Mouse (Mus musculus) neural tube, embryonic 11.5 days (tissue): ENCODE measurements around the gene Prss34. TPM values are rescaled to one million over a fixed set of nuclear protein-coding genes. Genes with fewer than 3 reads are reported as not detected.

Experiments used
- ATAC-seq: fragments of 200-750 bp; cut with Nextera tagmentation; 2 replicates; pipeline ENCODE4 v1.8.0; 2017; ENCODE audit warnings: moderate number of reproducible peaks, mild to moderate bottlenecking, moderate TSS enrichment, moderate library complexity; ENCODE audit not compliant: insufficient read depth, low FRiP score, low TSS enrichment
- DNase-seq: peaks from one replicate; pipeline ENCODE4 v3.0.0-alpha.2; 2015; ENCODE audit warnings: low spot score
- H3K27ac ChIP-seq: fragments of 300-500 bp; sonication (generic); 2 replicates; pipeline ENCODE4 v1.5.1; 2014; ENCODE audit warnings: low read depth, mild to moderate bottlenecking, low read length
- H3K27me3 ChIP-seq: fragments of 300-500 bp; sonication (generic); 2 replicates; pipeline ENCODE4 v1.6.1; 2014; ENCODE audit warnings: mild to moderate bottlenecking, low read length, mixed read lengths; ENCODE audit not compliant: control insufficient read depth, insufficient read depth
- H3K36me3 ChIP-seq: fragments of 300-500 bp; sonication (generic); 2 replicates; pipeline ENCODE4 v1.6.1; 2014; ENCODE audit warnings: mild to moderate bottlenecking, low read length, moderate library complexity, mixed read lengths; ENCODE audit not compliant: control insufficient read depth, insufficient read depth
- H3K4me1 ChIP-seq: fragments of 300-500 bp; sonication (generic); 2 replicates; pipeline ENCODE4 v1.6.1; 2014; ENCODE audit warnings: low read length, mixed read lengths; ENCODE audit not compliant: control insufficient read depth, insufficient read depth
- H3K4me2 ChIP-seq: fragments of 300-500 bp; sonication (generic); 2 replicates; pipeline ENCODE4 v1.6.1; 2014; ENCODE audit warnings: low read depth, mild to moderate bottlenecking, moderate library complexity
- H3K4me3 ChIP-seq: fragments of 300-500 bp; sonication (generic); 2 replicates; pipeline ENCODE4 v1.5.1; 2014; ENCODE audit warnings: low read depth, low read length
- H3K9ac ChIP-seq: fragments of 300-500 bp; sonication (generic); 2 replicates; pipeline ENCODE4 v1.6.1; 2014; ENCODE audit warnings: mild to moderate bottlenecking, low read length
- H3K9me3 ChIP-seq: fragments of 300-500 bp; sonication (generic); 2 replicates; pipeline ENCODE4 v1.6.1; 2016; ENCODE audit warnings: low read length; ENCODE audit not compliant: control insufficient read depth
- WGBS: fragments of 180-500 bp; shearing (Covaris S2); extraction: QIAGEN DNeasy Blood & Tissue Kit; methylation state at CpG from one replicate; pipeline ENCODE4 v1.1.7; 2014; 5-methylcytosine and 5-hydroxymethylcytosine counted together
- polyA plus RNA-seq: library from polyadenylated mRNA; unstranded; fragments of >200 nt; fragmentation: Nextera tagmentation; extraction: Ambion mirVana; gene quantifications from 2 replicates; pipeline ENCODE4 v1.2.1, GENCODE M21; 2014

Gene Prss34
- polyA plus RNA-seq, 1 experiment from 2014 or later: 0.25 TPM

GRCm38 (mm10) chr17:25270795-25271335 is 27.3 kb upstream of the Prss34 start:
- Histone ChIP-seq H3K9ac (no peak overlapping the region; the same call in 1 of the 2 replicates), H3K36me3 (peaks cover 29% of the 10 kb centered on the region), H3K4me3 (peak overlapping the region; percentile 100; the same call in 1 of the 2 replicates), H3K27me3 (no peaks in the 10 kb centered on the region), H3K27ac (no peak overlapping the region), H3K4me1 (peaks cover 20% of the 10 kb centered on the region), H3K9me3 (no peaks in the 10 kb centered on the region), H3K4me2 (peak overlapping the region; percentile 89)
- 90% methylated on average over 2 of the region's 2 CpGs for WGBS
- no peak for DNase-seq
- no peak for ATAC-seq

GRCm38 (mm10) chr17:25272326-25272725 is 25.9 kb upstream of the Prss34 start:
- Histone ChIP-seq H3K9ac (peak overlapping the region; percentile 100), H3K9me3 (no peaks in the 10 kb centered on the region), H3K27ac (no peak overlapping the region; the same call in 1 of the 2 replicates), H3K4me2 (peak overlapping the region; percentile 89), H3K4me1 (peaks cover 20% of the 10 kb centered on the region), H3K36me3 (peaks cover 16% of the 10 kb centered on the region), H3K27me3 (no peaks in the 10 kb centered on the region), H3K4me3 (peak overlapping the region; percentile 100)
- DNase-seq (no peak), ATAC-seq (no peak)
- 2% methylated on average over 10 of the region's 10 CpGs for WGBS

GRCm38 (mm10) chr17:25272951-25273705 is 25.1 kb upstream of the Prss34 start:
- H3K27ac ChIP-seq: peak overlapping the region; percentile 95
- WGBS: under 1% methylated on average over 72 of the region's 92 CpGs
- DNase-seq (peak; percentile 92), ATAC-seq (peak; percentile 91)
- peak overlapping the region; percentile 100 for H3K9ac ChIP-seq
- H3K4me2 ChIP-seq: peak overlapping the region; percentile 89
- H3K4me3 ChIP-seq: peak overlapping the region; percentile 100
- no peaks in the 10 kb centered on the region for H3K9me3 ChIP-seq
- no peaks in the 10 kb centered on the region for H3K27me3 ChIP-seq
- H3K36me3 ChIP-seq: peaks cover 9% of the 10 kb centered on the region
- H3K4me1 ChIP-seq: peaks cover 20% of the 10 kb centered on the region

DNA sequence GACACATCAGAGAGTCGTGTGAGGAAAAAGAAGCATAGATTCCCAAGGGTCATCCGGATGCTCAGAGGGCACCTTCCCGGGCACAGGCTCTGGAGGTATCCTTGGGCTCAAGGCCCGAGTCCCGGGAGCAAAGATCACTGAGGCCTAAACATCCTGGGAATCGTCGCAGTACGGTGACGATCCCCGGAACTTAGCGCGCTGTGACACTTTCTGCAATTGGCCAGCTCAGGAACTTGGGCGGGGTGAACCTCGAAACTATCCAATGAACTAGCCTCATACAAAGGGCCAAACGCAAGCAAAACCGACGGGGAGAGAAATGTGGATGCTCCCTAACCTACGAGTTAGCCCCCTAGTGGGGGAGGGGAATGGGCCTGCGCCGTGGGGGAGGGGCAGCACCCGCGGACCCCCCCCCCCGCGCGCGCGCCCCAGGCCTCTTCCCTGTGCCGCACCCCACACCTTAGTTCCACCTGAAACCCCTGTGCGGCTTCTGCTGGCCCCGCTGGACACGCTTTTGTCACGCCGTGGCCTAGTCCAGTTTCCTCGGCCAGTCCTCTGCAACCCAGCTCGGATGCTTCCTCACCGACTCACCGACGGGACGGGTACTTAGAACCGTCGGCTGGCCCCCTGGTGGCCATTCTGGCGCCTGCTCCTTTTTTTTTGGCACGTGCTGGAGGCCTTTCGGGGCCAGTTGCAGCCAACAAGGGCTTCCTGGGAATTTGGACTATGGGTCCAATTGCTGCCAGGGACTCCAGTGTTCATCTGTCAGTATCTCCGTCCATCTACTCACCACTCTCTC is 24.3 kb upstream of the Prss34 start:
- Histone ChIP-seq H3K36me3 (peaks cover 4% of the 10 kb centered on the region; the same call in 1 of the 2 replicates), H3K27ac (peak overlapping the region; percentile 95), H3K4me3 (peak overlapping the region; percentile 100), H3K9me3 (no peaks in the 10 kb centered on the region), H3K27me3 (no peaks in the 10 kb centered on the region), H3K4me1 (peaks cover 20% of the 10 kb centered on the region), H3K4me2 (peak overlapping the region; percentile 38), H3K9ac (peak overlapping the region; percentile 100)
- DNase-seq (peak; percentile 95), ATAC-seq (peak; percentile 91)
- under 1% methylated on average over 42 of the region's 45 CpGs for WGBS

- no peak for DNase-seq
- Histone ChIP-seq H3K4me2 (peak within 1 kb of the TSS; percentile 38), H3K4me1 (peaks cover 20% of the 10 kb centered on the region), H3K36me3 (no peaks in the 10 kb centered on the region), H3K27me3 (no peaks in the 10 kb centered on the region), H3K9me3 (no peaks in the 10 kb centered on the region), H3K9ac (peak within 1 kb of the TSS; percentile 100), H3K4me3 (peak within 1 kb of the TSS; percentile 100), H3K27ac (peak within 1 kb of the TSS; percentile 95)
- ATAC-seq: no peak
- 85% methylated on average over 9 of the region's 9 CpGs for WGBS
Measured at GRCm38 (mm10) chr17:25274571-25275346, 23.4 kb upstream of the Prss34 start, which contains the start of gene Ube2i. Ube2i (minus strand) TSS chr17:25274622.

DNA sequence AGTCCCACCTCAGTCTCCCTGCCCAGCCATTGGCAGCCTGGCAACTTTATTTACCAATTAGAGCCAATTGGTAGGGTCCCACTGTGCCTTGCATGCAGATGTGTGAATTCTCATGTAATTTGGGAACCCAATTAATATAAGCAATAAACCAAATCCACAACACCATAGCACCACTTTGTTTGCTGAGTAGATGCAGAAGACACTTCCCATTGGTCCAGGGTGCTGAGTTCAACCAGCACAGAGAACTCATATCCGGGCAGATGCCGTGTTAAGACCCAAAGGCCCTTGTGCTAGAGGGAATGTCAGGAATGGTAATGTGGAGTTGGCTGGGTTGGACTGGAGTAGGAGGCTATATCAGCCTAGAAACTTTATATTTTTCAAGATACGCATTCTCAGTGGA is 22.4 kb upstream of the Prss34 start:
- H3K36me3 ChIP-seq: no peaks in the 10 kb centered on the region
- ATAC-seq (no peak), DNase-seq (no peak)
- H3K4me3 ChIP-seq: no peak overlapping the region
- whole genome bisulfite sequencing: 94% methylated on average over 3 of the region's 3 CpGs
- no peak overlapping the region for H3K9ac ChIP-seq
- peaks cover 14% of the 10 kb centered on the region for H3K4me1 ChIP-seq
- H3K27ac ChIP-seq: no peak overlapping the region
- H3K4me2 ChIP-seq: no peak overlapping the region
- H3K27me3 ChIP-seq: no peaks in the 10 kb centered on the region
- no peaks in the 10 kb centered on the region for H3K9me3 ChIP-seq

GRCm38 (mm10) chr17:25282133-25282532 is 16.1 kb upstream of the Prss34 start:
- H3K36me3 ChIP-seq: no peaks in the 10 kb centered on the region
- no peaks in the 10 kb centered on the region for H3K4me1 ChIP-seq
- H3K27ac ChIP-seq: no peak overlapping the region
- no peak overlapping the region for H3K9ac ChIP-seq
- DNase-seq (no peak), ATAC-seq (no peak)
- 43% methylated on average over 11 of the region's 11 CpGs for WGBS
- no peak overlapping the region for H3K4me2 ChIP-seq
- no peak overlapping the region for H3K4me3 ChIP-seq
- 0 out of 2 replicates have a peak, but pooled peaks cover 3% of the 10 kb centered on the region for H3K9me3 ChIP-seq
- H3K27me3 ChIP-seq: no peaks in the 10 kb centered on the region

GRCm38 (mm10) chr17:25285033-25285432 is 13.2 kb upstream of the Prss34 start:
- H3K4me1 ChIP-seq: no peaks in the 10 kb centered on the region
- peak; percentile 53 for DNase-seq
- H3K9me3 ChIP-seq: 0 out of 2 replicates have a peak, but pooled peaks cover 3% of the 10 kb centered on the region
- H3K27ac ChIP-seq: no peak overlapping the region
- WGBS: 33% methylated on average over 3 of the region's 3 CpGs
- no peak overlapping the region for H3K4me2 ChIP-seq
- no peaks in the 10 kb centered on the region for H3K36me3 ChIP-seq
- no peak overlapping the region for H3K9ac ChIP-seq
- H3K4me3 ChIP-seq: no peak overlapping the region
- no peaks in the 10 kb centered on the region for H3K27me3 ChIP-seq
- no peak for ATAC-seq
